Mouse (Mus musculus) kidney, postnatal 0 days (tissue): ENCODE results near the gene Asb7. TPM values are rescaled to one million over a fixed set of nuclear protein-coding genes. Genes with fewer than 3 reads are reported as not detected.
A peak's percentile ranks its signal among the peaks of the same experiment; 100 is the strongest.

Source experiments
- ATAC-seq: fragments of 200-750 bp; cut with Nextera tagmentation; replicated peaks from 2 replicates; pipeline ENCODE4 v1.8.0; 2017; ENCODE audit warnings: low read depth, moderate number of reproducible peaks, moderate TSS enrichment, moderate library complexity; ENCODE audit not compliant: low FRiP score
- DNase-seq: peaks from one replicate; pipeline ENCODE4 v3.0.0-alpha.2; 2016; ENCODE audit warnings: low spot score
- H3K27ac ChIP-seq: fragments of 300-500 bp; sonication (generic); 2 replicates; pipeline ENCODE4 v1.5.1; 2014; ENCODE audit warnings: mild to moderate bottlenecking
- H3K27me3 ChIP-seq: fragments of 300-500 bp; sonication (generic); 2 replicates; pipeline ENCODE4 v1.6.1; 2014; ENCODE audit warnings: low read length, mixed read lengths; ENCODE audit not compliant: insufficient read depth
- H3K36me3 ChIP-seq: fragments of 300-500 bp; sonication (generic); 2 replicates; pipeline ENCODE4 v1.6.1; 2014; ENCODE audit warnings: low read length, mixed read lengths; ENCODE audit not compliant: insufficient read depth
- H3K4me1 ChIP-seq: fragments of 300-500 bp; sonication (generic); replicated peaks from 2 replicates; pipeline ENCODE4 v1.6.1; 2014; ENCODE audit warnings: antibody characterized with exemption, low read length, mixed read lengths; ENCODE audit not compliant: insufficient read depth
- H3K4me2 ChIP-seq: fragments of 300-500 bp; sonication (generic); 2 replicates; pipeline ENCODE4 v1.6.1; 2014; ENCODE audit warnings: mild to moderate bottlenecking, low read length, moderate library complexity, mixed read lengths
- H3K4me3 ChIP-seq: fragments of 300-500 bp; sonication (generic); replicated peaks from 2 replicates; pipeline ENCODE4 v1.5.1; 2014; ENCODE audit warnings: low read depth, low read length
- H3K9ac ChIP-seq: fragments of 300-500 bp; sonication (generic); 2 replicates; pipeline ENCODE4 v1.6.1; 2014; ENCODE audit warnings: low read depth, low read length
- H3K9me3 ChIP-seq: fragments of 300-500 bp; sonication (generic); replicated peaks from 2 replicates; pipeline ENCODE4 v1.6.1; 2016; ENCODE audit warnings: low read length, inconsistent platforms, mixed read lengths
- CTCF ChIP-seq: IDR thresholded peaks from 2 replicates; pipeline ENCODE4 v1.5.1; 2016; ENCODE audit warnings: antibody characterized with exemption, low read depth, mild to moderate bottlenecking, moderate library complexity
- WGBS: fragments of 180-500 bp; shearing (Covaris S2); extraction: QIAGEN DNeasy Blood & Tissue Kit; methylation state at CpG from one replicate; pipeline ENCODE4 v1.1.7; 2014; 5-methylcytosine and 5-hydroxymethylcytosine counted together
- polyA plus RNA-seq: library from polyadenylated mRNA; unstranded; fragments of >200 nt; fragmentation: Nextera tagmentation; extraction: Ambion mirVana; gene quantifications from 2 replicates; pipeline ENCODE4 v1.2.1, GENCODE M21; 2015

The Asb7 gene
- polyA plus RNA-seq, 1 experiment from 2014 or later, result 12.9 TPM

- no peaks in the 10 kb centered on the region for H3K27me3 ChIP-seq
- DNase-seq (no peak), ATAC-seq (no peak)
- H3K27ac ChIP-seq, result no peak overlapping the region
- no peaks in the 10 kb centered on the region for H3K9me3 ChIP-seq
- no peaks in the 10 kb centered on the region for H3K4me1 ChIP-seq
- WGBS, result 92% methylated on average over 6 of the region's 6 CpGs
- no peak overlapping the region for H3K9ac ChIP-seq
- no peak; the same call in 1 of the 2 replicates for TF ChIP-seq CTCF
- no peak overlapping the region for H3K4me2 ChIP-seq
- no peak overlapping the region for H3K4me3 ChIP-seq
- no peaks in the 10 kb centered on the region for H3K36me3 ChIP-seq
Observed at GRCm38 (mm10) chr7:66728072-66728471, 38.7 kb upstream of the Asb7 start.

GRCm38 (mm10) chr7:66724954-66725353 is 35.6 kb upstream of the Asb7 start:
- no peak overlapping the region for H3K9ac ChIP-seq
- no peak overlapping the region for H3K27ac ChIP-seq
- 66% methylated on average over 6 of the region's 6 CpGs for WGBS
- H3K9me3 ChIP-seq, result no peaks in the 10 kb centered on the region
- 0 out of 2 replicates have a peak, but pooled peaks cover 3% of the 10 kb centered on the region for H3K36me3 ChIP-seq
- DNase-seq (no peak), ATAC-seq (no peak)
- H3K4me2 ChIP-seq, result no peak overlapping the region
- H3K4me1 ChIP-seq, result no peaks in the 10 kb centered on the region
- H3K27me3 ChIP-seq, result no peaks in the 10 kb centered on the region
- TF ChIP-seq CTCF, result no peak
- no peak overlapping the region for H3K4me3 ChIP-seq

DNA sequence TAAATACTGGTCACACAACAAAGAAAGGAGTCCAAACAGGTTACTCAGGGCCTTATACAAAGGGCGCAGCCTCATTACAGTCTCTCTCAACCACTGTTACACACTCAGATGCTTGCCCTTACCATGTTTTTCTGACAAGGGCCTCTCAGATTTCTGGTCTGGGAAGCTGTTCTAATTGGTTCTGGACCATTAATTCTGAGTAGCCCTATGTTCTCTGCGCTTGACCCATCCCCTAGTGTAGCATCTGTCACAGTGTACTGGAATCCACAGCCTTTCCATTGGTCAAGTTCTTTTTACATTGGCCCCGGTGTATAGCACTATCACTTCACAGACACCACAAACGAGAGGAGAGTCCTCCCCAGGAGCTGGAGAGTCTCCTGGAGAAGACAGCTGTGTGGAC is 35.1 kb upstream of the Asb7 start:
- no peak for TF ChIP-seq CTCF
- Histone ChIP-seq H3K9ac (no peak overlapping the region), H3K4me2 (no peak overlapping the region), H3K4me3 (no peak overlapping the region), H3K27ac (no peak overlapping the region), H3K27me3 (no peaks in the 10 kb centered on the region), H3K4me1 (no peaks in the 10 kb centered on the region), H3K36me3 (0 out of 2 replicates have a peak, but pooled peaks cover 3% of the 10 kb centered on the region), H3K9me3 (no peaks in the 10 kb centered on the region)
- ATAC-seq (peak; percentile 65; the same call in 1 of the 2 replicates), DNase-seq (peak; percentile 82)
- 39% methylated on average over 4 of the region's 4 CpGs for WGBS

DNA sequence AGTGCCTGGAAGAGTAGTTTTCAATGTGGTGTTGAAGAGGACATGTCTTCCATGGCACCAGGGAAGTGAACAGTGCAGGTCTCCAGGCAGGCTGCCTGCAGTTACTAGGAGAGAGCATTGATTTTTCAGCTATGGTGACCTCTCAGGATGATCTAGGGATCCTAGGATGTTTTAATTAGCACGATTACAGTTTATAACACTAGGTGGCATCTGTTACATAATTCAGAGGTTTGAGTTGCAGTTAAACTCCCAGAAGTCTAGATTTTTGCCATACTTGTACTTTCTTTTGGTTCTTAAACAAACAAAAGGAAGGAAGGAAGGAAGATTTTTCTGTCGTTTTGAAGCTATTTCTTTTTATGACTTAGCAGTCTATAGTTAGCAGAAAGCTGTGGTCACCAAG is 21.8 kb upstream of the Asb7 start:
- H3K36me3 ChIP-seq, result peaks cover 23% of the 10 kb centered on the region; the same call in 1 of the 2 replicates
- no peak overlapping the region for H3K4me3 ChIP-seq
- no peaks in the 10 kb centered on the region for H3K4me1 ChIP-seq
- H3K27me3 ChIP-seq, result no peaks in the 10 kb centered on the region
- ATAC-seq (no peak), DNase-seq (peak; percentile 76)
- no peaks in the 10 kb centered on the region for H3K9me3 ChIP-seq
- no peak overlapping the region for H3K9ac ChIP-seq
- H3K27ac ChIP-seq, result no peak overlapping the region
- peak; percentile 64 for TF ChIP-seq CTCF
- H3K4me2 ChIP-seq, result no peak overlapping the region
- WGBS, result 33% methylated on average over 2 of the region's 2 CpGs

DNA sequence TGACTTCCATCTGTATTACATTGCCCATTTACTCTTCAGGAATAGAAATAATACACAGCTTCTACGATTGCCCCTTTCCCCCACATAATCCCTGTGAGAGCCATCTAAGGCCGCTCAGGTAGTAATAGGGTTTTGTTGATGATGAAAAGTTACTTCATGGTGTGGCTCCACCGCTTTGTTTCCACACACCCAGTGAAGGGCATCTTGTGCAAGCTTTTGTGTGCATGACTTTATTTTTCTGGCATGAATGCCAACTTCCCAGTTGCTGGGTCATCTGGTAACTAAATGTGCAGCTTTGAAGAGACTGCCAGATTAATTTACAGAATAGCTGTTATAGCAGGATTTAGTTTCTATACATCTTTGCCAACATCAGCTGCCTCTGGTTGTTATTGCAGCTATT is 15.2 kb upstream of the Asb7 start:
- Histone ChIP-seq H3K4me1 (no peaks in the 10 kb centered on the region), H3K9ac (no peak overlapping the region), H3K27ac (no peak overlapping the region), H3K4me3 (no peak overlapping the region), H3K9me3 (no peaks in the 10 kb centered on the region), H3K27me3 (no peaks in the 10 kb centered on the region), H3K4me2 (no peak overlapping the region), H3K36me3 (peaks cover 15% of the 10 kb centered on the region; the same call in 1 of the 2 replicates)
- DNase-seq (no peak), ATAC-seq (no peak)
- WGBS, result 92% methylated on average over 3 of the region's 3 CpGs
- TF ChIP-seq CTCF, result no peak

GRCm38 (mm10) chr7:66702721-66703120 is 13.3 kb upstream of the Asb7 start:
- no peak for TF ChIP-seq CTCF
- Histone ChIP-seq H3K4me3 (no peak overlapping the region), H3K4me2 (no peak overlapping the region), H3K9ac (no peak overlapping the region), H3K27ac (no peak overlapping the region), H3K4me1 (no peaks in the 10 kb centered on the region), H3K27me3 (no peaks in the 10 kb centered on the region), H3K9me3 (no peaks in the 10 kb centered on the region), H3K36me3 (0 out of 2 replicates have a peak, but pooled peaks cover 14% of the 10 kb centered on the region)
- ATAC-seq (no peak), DNase-seq (no peak)
- WGBS, result 91% methylated on average over 7 of the region's 7 CpGs

- ATAC-seq (no peak), DNase-seq (no peak)
- H3K4me3 ChIP-seq, result no peak overlapping the region
Observed at GRCm38 (mm10) chr7:66694467-66694866, 5.1 kb upstream of the Asb7 start.

More at GRCm38 (mm10) chr7:66694467-66694866, 5.1 kb upstream of the Asb7 start:
- H3K4me2 ChIP-seq, result no peak overlapping the region
- TF ChIP-seq CTCF, result no peak
- 66% methylated on average over 7 of the region's 7 CpGs for WGBS
- no peak overlapping the region for H3K9ac ChIP-seq
- H3K27me3 ChIP-seq, result no peaks in the 10 kb centered on the region
- H3K27ac ChIP-seq, result no peak overlapping the region
- H3K4me1 ChIP-seq, result peaks cover 4% of the 10 kb centered on the region; the same call in 1 of the 2 replicates
- 0 out of 2 replicates have a peak, but pooled peaks cover 9% of the 10 kb centered on the region for H3K36me3 ChIP-seq
- no peaks in the 10 kb centered on the region for H3K9me3 ChIP-seq
